Mouse (Mus musculus) c-Kit-positive CD71-negative TER-119-negative erythroid progenitor cells, embryonic 14.5 days (primary cell): Measurements from ENCODE around the gene Spry1.
"Not testable (repeated sequence)": the region's sequence is repeated elsewhere in the genome, so short reads cannot be mapped to it uniquely, and the experiment has no call there.

Experiments
- DNase-seq: peaks from one replicate; pipeline ENCODE4 v3.0.0-alpha.2; 2013; ENCODE audit warnings: low read depth

Spry1 gene

GRCm38 (mm10) chr3:37639690-37640089 lies at the start of gene Spry1:
Gene Spry1, plus strand, starts transcription at chr3:37639947.
- DNase-seq: peak; percentile 93

GRCm38 (mm10) chr3:37595721-37596120 lies 44.0 kb upstream of the Spry1 start:
- DNase-seq: no peak

GRCm38 (mm10) chr3:37596519-37596918 lies 43.2 kb upstream of the Spry1 start:
- no peak for DNase-seq

GRCm38 (mm10) chr3:37597200-37597599 lies 42.5 kb upstream of the Spry1 start:
- no peak for DNase-seq

GRCm38 (mm10) chr3:37599641-37600040 lies 40.1 kb upstream of the Spry1 start:
- DNase-seq: not testable (repeated sequence)

- DNase-seq: no peak
Measured at GRCm38 (mm10) chr3:37602356-37602755, 37.4 kb upstream of the Spry1 start.

- DNase-seq: no peak
Measured at GRCm38 (mm10) chr3:37602890-37603289, 36.9 kb upstream of the Spry1 start.

- DNase-seq: no peak
Measured at GRCm38 (mm10) chr3:37603541-37603940, 36.2 kb upstream of the Spry1 start.

- DNase-seq: no peak
Measured at GRCm38 (mm10) chr3:37604976-37605875, 34.5 kb upstream of the Spry1 start.

- no peak for DNase-seq
Measured at GRCm38 (mm10) chr3:37605876-37606238, 33.9 kb upstream of the Spry1 start.

GRCm38 (mm10) chr3:37608926-37609325 lies 30.8 kb upstream of the Spry1 start:
- no peak for DNase-seq

GRCm38 (mm10) chr3:37610670-37611069 lies 29.1 kb upstream of the Spry1 start:
- no peak for DNase-seq

- DNase-seq: no peak
Measured at GRCm38 (mm10) chr3:37613722-37614121, 26.0 kb upstream of the Spry1 start.

- DNase-seq: no peak
Measured at GRCm38 (mm10) chr3:37614878-37615650, 24.7 kb upstream of the Spry1 start.

GRCm38 (mm10) chr3:37616586-37617547 lies 22.9 kb upstream of the Spry1 start:
- no peak for DNase-seq

GRCm38 (mm10) chr3:37632246-37632645 lies 7.5 kb upstream of the Spry1 start:
- no peak for DNase-seq

GRCm38 (mm10) chr3:37632751-37633150 lies 7.0 kb upstream of the Spry1 start:
- DNase-seq: no peak

- no peak for DNase-seq
Measured at GRCm38 (mm10) chr3:37634648-37635047, 5.1 kb upstream of the Spry1 start.

- DNase-seq: no peak
Measured at GRCm38 (mm10) chr3:37636921-37637320, 2.8 kb upstream of the Spry1 start.

- DNase-seq: no peak
Measured at GRCm38 (mm10) chr3:37640162-37640721, 495 bp downstream of the Spry1 start.

- no peak for DNase-seq
Measured at GRCm38 (mm10) chr3:37640810-37641209, 1.1 kb downstream of the Spry1 start.
